Mouse (Mus musculus) cerebellum, adult 9-11 months (tissue): ENCODE data around the gene Tpsb2.

Experiments
- DNase-seq: peaks from one replicate; pipeline ENCODE4 v3.0.0; 2022

The Tpsb2 gene

DNA sequence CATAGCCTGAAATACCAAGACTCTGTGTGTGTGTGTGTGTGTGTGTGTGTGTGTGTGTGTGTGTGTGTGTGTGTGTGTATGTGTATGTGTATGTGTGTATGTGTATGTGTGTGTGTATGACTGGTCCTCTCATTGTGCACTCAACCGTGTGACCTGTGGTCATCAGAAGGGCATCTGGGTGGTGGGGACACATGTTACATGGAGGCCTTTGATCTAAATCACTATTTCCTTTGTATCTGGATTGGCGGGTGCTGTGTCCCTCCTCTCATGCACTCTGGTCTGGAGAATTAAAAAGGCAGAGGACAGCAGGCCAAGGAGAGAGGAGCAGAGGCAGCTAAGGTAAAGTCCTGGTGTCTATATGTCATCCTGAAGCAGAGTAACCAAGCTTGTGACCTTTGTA lies at the start of gene Tpsb2:
Gene Tpsb2 (plus strand): TSS at position 301 of the 400 bp plus-strand sequence.
- DNase-seq = no peak

DNA sequence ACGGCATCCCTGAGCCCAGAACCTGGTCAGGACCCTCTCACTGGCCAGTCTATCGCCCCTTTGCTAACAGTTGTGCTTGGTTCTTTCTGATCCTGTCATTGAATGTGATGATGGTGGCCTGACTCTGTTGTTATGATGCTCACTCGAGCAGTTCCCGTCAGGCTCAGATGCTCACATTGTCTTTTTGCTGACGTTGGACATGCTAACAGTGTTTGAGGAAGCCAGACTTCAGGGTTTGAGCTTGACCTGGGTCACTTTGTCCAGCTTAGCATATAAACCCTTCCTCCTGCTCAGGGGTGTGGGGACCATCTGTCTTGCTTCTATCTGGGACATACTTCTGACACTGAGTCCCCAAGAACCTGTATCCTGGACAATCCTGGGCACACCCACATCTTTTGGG lies 47.8 kb upstream of the Tpsb2 start, which contains the start of gene Prss29:
Gene Prss29 (plus strand): TSS at position 301 of the 400 bp plus-strand sequence.
- DNase-seq = no peak

DNA sequence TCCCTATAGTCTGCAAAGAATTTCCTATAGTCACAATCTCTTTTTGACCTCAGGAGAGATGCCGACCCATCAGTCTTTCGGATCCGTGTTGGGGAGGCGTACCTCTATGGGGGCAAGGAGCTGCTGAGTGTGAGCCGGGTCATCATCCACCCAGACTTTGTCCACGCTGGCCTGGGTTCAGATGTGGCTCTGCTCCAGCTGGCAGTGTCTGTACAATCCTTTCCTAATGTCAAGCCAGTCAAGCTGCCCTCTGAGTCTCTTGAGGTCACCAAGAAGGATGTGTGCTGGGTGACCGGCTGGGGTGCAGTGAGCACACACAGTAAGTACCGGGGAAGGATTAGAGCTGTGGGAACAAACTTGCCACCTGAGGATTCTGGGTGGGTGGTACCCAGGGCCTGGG lies 45.3 kb upstream of the Tpsb2 start:
- no peak for DNase-seq

DNA sequence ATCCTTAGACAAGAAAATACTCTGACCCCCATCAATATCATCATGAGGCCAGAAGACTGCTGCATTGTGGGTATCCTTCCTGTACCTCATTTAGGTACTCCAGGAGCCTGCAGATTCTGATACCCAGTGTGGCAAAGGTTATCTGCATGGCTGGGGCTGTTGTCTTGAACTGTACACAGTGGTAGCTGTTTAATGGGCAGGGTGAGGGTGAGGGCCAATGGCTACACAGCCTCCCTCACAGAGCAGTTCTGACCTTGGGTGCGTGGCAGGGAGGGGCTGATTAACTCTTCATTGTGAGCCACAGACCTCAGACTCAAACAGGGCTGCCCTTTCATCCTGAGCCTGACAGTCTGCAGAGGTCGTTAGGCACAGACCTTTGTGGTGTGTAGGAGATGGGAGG lies 43.2 kb upstream of the Tpsb2 start:
- no peak for DNase-seq

DNA sequence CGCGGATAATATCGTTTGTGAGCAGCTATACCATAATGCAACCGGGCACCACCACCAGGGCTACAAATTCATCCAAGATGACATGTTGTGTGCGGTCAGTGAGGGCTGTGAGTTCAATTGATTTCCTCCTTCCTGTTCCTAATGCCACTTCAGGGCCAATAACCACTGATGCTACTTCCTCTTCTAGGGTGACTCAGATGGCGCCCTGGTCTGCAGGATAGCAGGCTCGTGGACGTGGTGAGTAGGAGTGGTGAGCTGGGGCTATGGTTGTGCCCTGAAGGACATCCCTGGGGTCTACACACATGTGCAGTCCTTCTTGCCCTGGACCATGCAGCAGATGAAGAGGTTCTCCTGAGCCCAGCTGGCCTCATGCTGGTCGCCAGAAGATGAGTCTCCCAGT lies 33.8 kb upstream of the Tpsb2 start:
- DNase-seq = no peak

DNA sequence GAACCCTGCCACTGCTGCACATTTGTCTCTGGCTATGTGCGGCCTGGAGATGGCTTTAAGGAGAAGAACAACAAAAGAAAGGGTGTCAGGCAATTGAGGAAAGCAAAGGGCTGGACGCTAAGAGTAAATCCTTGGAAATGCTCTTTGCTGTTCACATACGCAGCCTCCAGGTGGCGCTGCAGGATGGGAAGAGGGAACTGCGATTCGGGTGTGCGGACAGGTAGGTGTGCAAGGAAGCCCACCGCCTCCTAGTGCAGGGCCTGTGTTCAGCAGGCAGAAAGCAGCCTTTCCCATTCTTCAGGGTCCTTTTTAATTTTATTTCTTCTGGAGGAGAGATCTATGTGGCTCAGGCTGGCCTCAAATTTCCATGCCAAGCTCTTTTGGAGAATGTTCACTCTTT lies 32.2 kb upstream of the Tpsb2 start:
- peak; percentile 10 for DNase-seq

DNA sequence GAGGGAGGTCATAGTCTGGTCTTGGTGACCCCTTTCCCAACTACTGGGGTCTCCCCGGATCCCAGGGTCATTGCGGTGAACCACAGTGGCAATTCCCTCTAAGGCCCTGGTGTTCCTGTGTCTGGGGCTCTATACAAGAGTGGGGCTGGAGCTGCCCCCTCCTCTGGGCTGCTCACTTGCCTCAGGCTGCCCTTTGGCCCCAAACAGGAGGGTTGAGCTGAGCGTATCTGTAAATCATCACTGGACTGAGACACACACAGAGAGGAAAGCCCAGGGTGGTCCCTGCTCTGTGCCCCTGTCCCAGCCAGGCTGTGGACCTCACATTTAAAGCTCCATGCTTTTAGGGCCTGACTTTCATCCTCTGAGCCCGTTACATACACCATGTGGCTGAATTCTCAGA lies 27.9 kb upstream of the Tpsb2 start:
- DNase-seq = no peak

DNA sequence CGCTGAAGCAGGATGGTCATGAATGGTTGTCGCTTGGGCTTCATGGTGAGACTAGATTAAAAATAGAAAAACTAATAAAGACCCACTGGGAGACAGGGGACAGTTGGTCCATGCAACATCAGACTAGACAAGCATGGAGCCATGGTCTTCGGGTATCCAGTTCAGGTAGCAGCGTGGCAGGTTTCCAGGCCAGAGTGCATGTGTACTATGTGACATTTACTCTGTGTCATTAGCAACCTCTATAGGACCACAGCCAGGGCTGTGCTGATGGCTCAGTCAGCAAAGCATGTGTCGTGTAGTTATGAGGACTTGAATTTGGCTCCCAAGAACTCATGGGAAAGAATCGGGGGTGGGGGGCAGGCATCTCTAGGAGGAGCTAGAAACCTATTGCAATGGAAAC lies 26.1 kb upstream of the Tpsb2 start:
- DNase-seq = no peak

DNA sequence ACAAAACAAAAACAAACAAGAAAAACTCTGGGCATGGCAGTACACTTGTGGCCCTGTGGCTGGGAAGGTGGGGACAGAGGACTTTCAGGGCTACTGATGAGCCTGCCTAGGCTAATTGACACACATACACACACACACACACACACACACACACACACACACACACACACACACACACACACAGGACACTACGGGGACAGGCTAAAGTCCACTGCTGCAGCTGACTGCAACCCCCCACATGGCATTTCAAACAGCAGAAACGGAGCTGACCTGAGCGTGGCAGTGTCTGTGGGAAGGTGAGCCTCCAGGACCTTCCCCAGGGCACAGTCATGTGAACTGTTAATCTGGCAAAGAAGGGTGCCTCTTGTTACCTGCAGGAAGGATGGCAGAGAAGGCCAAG lies 24.6 kb upstream of the Tpsb2 start:
- DNase-seq = no peak

DNA sequence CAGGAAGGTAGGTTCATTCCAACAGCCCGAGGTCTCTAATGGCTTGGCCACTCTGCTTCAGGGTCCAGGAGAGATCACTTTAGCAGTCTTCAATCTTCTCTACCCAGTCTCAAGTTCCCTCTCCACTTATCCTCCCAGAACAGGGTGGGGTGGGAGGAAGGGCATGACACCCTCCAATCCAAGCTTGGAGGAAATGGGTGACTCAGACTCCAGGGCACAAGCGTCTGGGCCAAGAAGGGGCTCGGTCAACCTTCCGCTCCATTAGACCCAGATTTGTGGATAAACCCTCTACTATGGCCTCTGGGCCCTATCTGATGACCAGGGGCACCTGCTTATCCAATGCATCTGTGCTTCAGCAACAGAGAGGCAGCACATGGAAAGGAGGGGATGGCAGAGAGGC lies 20.6 kb upstream of the Tpsb2 start, which contains the start of gene Tpsab1:
Gene Tpsab1 (minus strand): TSS at position 101 of the 400 bp plus-strand sequence.
- DNase-seq = no peak

DNA sequence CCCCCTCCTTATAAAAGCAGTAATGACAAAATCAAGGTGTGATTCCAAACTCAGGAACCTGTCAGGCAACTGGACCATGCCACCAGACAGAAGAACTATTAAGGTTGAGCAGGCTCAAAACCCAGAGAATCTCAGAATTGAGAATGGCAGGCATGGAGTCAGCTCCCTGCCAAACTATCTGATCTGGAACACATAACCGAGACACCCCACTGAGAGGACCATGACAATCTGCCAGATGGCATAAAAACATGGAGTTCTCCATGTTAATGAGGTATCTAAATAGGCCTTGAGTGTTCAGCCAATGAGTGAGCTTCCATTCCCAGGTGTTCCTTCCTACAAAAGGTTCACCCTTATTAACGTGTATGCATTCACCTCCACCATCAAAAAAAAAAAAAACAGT lies 4.8 kb upstream of the Tpsb2 start:
- DNase-seq = no peak

DNA sequence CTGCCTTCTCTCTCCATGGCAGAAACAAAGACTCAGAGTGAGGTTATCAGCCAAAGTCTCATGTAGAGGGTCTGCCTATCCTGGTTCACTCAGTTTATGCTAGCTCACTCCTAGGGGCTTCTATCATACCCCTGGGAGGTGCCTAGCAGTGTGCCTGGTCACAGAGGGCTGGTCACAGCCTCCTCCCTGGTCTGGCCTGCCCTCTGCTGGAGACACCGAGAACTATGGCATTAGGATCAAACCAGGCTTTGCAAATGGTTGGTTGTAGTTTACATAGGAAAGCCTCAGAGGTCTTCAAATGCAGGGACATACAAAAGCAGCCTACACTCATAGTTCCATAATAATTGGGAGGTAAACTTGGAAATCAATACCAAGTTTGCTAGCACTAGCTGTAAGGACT lies 2.4 kb upstream of the Tpsb2 start:
- DNase-seq = peak; percentile 5

DNA sequence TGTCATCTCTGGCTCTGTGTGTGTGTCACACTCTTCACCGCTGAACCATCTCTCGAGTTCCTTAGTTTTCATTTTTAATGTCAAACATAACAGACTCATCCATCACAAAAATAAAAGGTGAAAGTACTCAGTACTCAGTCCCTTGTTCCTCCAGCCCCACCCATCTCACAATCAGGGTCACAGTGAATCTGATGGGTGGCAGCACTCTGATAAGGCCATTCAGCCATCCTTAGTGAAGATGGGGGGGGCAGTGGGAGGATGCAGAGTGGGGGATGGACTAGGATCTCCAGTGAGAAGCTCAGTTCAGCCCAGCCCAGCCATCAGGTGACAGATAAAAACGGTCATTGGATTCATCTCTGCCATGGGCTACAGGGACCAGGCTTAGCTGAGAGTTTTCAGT lies 2.9 kb downstream of the Tpsb2 start, which contains the start of gene Tpsg1:
Gene Tpsg1 (plus strand): TSS at position 301 of the 400 bp plus-strand sequence.
- no peak for DNase-seq

DNA sequence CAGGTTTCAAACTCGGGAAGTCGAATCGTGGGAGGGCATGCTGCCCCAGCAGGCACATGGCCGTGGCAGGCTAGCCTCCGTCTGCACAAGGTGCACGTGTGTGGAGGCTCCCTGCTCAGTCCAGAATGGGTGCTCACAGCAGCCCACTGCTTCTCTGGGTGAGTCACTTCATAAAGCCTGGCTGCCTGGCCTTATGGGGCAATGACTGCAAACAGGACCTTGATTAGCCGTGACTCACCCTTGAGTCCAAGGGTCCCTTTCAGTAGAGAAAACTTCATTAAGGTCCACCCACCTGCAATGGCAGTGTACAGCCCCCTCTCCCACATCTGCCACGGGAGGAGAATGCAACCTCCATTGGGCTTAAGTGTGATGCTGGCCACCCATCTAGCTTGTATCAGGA lies 6.4 kb downstream of the Tpsb2 start:
- DNase-seq = no peak

DNA sequence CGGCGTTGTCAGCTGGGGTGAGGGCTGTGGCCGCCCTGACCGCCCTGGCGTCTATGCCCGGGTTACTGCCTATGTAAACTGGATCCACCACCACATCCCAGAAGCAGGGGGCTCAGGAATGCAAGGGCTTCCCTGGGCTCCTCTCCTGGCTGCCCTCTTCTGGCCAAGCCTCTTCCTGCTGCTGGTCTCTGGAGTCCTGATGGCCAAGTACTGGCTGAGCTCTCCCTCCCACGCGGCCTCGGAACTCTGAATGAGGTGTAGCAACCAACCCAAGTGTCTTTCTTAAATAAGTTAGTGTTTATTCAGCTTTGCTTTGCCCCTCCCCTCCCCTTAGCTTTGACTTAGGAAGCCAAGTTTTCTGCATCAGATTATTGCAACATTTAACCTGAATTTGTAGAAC lies 7.9 kb downstream of the Tpsb2 start:
- no peak for DNase-seq

DNA sequence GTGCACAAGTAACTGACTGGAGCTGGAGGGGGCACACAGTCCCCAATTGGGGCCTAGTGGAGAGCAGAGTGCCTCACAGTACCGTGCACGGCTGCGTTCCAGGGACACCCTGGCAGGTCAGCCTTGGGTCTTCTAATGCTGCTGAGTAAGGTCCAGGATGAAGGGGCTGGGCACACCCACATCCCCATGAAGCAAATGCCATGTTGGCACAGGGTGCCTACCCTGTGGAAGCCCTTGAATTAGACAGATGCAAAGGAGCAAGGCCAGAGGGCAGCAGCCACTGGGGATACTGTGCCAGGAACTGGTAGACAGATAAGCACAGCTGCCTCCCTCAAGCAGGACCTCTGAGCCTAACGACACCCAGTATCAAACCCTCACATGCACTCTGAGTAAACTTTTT lies 28.4 kb downstream of the Tpsb2 start:
- no peak for DNase-seq

DNA sequence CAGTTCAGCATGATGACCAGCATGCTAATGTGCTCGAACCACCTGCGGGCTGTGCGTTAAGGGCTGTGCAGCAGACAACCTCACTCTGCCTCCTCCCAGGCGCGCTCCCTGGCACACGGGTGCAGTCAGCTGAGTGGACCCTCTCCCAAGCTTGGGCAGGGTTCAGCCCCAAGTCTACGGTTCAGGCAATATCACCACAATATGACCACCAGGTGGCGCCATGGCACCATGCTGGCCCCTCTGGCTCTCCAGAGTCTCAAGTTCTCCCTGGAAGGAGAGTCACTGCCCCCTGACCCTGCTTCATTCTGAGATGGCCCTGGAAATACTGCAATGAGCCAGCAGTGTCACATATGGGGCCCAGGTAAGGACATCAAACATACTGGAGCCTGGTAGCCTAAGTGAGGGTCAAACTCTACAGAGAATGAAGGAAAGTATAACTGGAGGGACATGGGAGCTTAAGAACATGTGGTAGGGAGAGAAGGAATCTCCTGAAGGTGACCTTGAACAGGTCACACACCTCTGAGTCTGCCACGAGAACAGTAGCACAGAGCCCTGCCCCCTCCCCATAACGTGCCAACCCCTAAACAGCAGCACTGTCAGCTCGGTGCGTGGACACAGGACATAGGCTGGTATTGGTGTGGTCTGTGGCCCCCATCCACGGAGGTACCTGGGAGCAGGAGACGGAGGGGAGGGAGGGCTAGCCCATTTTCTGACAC lies 31.9 kb downstream of the Tpsb2 start:
- DNase-seq = peak; percentile 30

DNA sequence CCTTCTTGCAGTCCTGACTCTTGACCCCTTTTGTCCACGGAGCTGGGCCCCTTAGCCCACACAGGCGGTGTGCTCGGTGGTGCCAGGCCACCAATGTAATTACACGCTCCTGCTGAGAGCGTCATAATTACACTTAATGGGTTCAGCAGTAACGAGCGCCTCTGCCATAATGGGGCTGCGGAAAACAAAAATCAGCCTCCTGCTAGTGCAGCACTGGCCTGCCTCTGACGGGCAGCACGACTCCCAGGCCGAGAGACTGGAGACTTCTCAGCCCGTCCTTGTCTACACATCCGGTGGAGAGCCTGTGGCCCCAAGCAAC lies 32.4 kb downstream of the Tpsb2 start:
- no peak for DNase-seq

DNA sequence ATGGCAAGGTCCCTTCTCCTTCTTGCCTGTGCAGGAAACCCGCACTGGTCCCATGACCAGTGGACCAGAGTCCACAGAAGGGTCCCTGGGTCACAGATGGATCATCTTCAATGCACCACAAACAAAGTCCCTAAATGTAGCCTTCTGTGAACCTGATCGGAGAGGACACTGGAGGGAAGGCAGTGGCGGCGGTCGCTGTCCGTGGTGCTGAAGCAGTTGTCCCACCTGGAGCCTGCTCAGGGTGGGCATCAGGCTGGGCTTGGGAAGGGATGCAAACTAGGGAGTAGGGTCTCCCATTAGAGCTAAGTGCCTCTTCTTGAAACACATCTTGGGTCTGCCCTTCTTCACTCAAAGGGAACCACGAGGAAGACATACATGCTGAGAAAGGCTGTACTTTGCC lies 34.3 kb downstream of the Tpsb2 start:
- DNase-seq = no peak

DNA sequence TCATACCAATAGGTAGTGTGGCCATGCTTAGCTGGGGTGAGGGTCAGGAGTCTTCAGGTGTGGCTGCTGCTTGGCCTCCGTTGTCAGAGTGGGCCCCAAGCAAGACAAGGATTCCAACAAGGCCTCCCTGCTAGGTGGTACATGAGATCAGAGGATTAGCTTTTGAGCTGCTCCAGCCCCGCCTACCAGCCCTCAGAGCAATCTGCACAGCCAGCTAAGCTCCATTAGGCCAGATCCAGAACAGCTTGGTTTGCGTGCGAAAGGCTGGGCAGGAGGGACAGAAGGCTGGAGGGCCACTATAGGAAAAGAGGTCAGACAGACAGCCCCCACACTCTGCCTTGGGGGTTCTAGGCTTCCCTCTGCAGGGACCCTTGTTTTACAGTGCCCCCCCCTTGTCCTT lies 35.4 kb downstream of the Tpsb2 start:
- no peak for DNase-seq

DNA sequence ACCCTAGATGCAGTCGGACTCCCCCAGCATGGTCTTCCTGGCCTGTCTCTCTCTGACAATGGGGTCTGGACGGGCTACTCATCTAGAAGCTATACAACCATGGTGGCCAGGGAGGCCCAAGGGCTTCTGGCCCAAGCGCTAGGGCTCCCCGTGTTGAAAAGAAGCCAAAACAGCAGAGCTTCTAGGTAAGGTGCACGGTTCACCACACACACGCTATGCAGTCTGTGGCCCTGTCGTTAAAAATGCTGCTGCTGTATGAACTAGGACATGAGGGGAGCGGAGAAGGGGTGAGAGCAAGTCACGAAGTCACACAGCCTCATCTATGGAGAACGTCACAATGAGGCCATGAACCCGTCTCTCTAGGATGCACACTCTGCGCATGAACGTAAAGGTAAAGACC lies 36.1 kb downstream of the Tpsb2 start:
- no peak for DNase-seq

DNA sequence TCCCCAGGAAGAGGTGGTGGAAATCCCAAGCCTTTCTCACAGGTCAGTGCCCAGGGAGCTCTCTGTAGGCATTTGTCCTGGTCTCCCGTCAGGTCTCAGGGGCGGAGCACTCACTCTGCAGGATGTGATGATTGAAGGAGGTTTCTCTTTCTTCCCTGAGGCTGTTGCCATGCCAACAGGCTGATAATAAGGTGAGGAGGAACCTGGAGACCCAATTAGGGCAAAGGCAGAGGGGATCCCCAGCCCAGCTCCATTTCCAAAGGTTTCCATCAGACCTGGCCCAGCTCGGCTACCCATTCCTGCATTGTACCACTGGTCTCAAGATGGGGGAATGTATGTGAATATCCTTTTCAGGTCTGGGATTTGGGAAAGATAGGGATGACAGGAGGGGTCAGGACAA lies 38.1 kb downstream of the Tpsb2 start:
- DNase-seq = no peak

DNA sequence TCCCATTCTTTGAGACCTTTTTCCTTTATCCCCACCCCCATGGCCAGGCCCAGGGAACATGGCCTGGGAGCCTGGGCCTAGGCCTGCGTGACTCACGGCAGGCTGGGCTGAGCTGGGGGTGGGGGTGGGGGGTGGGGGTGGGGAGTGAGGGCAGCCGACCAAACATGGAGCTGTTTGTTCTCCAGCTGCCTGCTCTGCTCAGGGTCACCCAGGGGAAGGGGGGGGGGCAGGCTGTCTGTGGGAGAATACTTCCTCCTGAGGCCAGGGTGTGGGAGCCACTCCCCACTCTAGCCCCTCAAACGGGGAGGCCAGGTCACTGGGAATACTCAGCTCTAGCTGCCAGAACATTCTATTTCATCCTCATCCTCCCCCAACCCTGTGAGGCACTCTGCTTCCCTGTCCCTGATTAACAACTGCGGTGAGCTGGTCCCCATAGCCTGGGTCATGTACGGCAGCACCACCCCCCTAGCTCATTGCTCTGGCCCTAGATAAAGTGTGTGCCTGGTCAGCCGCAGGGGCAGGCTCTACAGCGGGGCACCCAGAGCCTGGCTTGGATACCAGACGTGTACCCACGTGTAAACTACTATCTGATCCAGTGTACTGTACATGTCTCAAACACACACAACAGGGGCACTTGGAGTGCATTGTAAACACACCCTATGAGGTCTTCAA lies 39.3 kb downstream of the Tpsb2 start:
- no peak for DNase-seq

DNA sequence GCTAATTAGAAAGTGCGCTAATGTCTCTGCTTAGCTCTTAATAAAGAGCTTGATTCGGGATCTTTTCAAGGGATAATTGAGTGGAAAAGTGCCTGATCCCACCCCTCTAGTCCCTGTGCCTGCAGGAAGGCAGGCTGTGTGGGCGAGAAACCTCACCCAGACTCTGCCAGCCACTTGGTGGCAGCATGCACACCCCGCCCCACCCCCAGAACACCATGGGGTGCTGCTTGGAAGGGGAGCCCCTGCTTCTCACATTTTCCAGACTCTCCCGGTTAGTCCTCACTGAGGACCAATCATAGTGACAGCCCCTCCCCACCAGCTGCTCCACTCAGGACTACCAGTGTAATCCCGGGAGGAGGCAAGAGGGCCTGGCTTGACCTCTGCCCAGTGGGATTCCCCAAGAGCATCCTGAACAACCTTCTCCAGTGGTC lies 39.9 kb downstream of the Tpsb2 start:
- no peak for DNase-seq

DNA sequence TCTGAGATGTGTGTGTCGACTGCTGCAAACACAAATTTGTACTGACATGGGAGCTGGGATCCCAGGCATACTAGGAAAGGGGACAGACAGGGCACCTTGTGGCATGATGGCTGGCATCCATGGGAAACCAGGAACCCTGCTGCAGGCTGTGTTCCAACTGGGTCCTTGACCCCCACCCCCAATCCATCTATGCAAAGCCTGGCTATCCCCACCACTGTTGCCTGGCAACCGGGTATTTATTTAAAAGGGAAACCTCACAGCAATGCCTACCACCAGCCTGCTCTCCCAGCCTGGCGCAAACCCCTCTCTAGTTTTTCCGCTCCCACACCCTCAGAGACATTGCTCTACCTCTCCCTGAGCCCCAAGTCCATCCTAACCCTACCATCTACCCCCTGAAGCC lies 41.2 kb downstream of the Tpsb2 start:
- no peak for DNase-seq
